Mouse (Mus musculus): Measurements from ENCODE around the gene Sf3a2.

DNA sequence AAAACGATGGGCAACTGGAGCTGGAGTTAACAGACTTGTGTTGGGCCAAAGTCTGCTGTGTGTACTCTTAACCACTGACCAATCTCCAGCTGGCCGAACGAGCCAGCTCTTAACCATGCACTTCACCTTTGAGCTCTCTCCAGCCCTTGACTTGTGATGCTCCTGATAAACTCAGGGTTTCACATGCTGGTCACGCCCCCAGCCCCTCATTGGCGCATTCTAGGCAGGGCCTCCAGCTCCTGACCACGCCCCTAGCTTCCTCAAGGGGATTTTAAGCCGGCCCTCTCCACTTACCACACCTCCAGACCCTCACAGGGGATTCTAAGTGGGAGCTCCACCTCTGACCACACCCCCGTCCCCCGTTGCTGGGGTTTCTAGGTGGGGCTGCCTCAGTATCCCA is 33.1 kb downstream of the Sf3a2 start:
- TF ChIP-seq CTCF (IDR thresholded peaks at IDR 0.05; ENCODE audit: control insufficient read depth, insufficient read depth, low read length) = no peak
- TF ChIP-seq POLR2A (IDR thresholded peaks at IDR 0.05; ENCODE audit: borderline replicate concordance, control insufficient read depth, low read depth, low read length) = no peak

All from bone marrow, adult 2 months (tissue).